Mouse (Mus musculus): ENCODE measurements around the gene Cytip. TPM values are rescaled to one million over a fixed set of nuclear protein-coding genes. Genes with fewer than 3 reads are reported as not detected.
"Not testable (repeated sequence)": the region's sequence is repeated elsewhere in the genome, so short reads cannot be mapped to it uniquely, and the experiment has no call there.

Gene Cytip
- polyA plus RNA-seq, 1 experiment from 2014 or later, result 3.2 TPM

- Histone ChIP-seq H3K9ac (ENCODE audit: low read depth, low read length) (no peak overlapping the region), H3K27me3 (replicated peaks; ENCODE audit: control insufficient read depth, insufficient read depth, low read length) (no peaks in the 10 kb centered on the region), H3K4me3 (ENCODE audit: low read depth, low read length) (no peak overlapping the region), H3K36me3 (ENCODE audit: control insufficient read depth, insufficient read depth, low read length) (no peaks in the 10 kb centered on the region), H3K27ac (replicated peaks; ENCODE audit: low read depth, low read length) (no peak overlapping the region), H3K4me1 (ENCODE audit: control insufficient read depth, insufficient read depth, low read length) (no peaks in the 10 kb centered on the region), H3K4me2 (ENCODE audit: low read depth, low read length) (no peak overlapping the region), H3K9me3 (ENCODE audit: control insufficient read depth, low read length) (no peaks in the 10 kb centered on the region)
- ATAC-seq (ENCODE audit: low read depth) (no peak), DNase-seq (ENCODE audit: low spot score) (no peak)
- 84% methylated on average over 4 of the region's 4 CpGs for WGBS
Measured at GRCm38 (mm10) chr2:58111105-58111504, 84.2 kb downstream of the Cytip start.

GRCm38 (mm10) chr2:58107887-58108286 is 87.4 kb downstream of the Cytip start:
- not testable (repeated sequence) for ATAC-seq (ENCODE audit: low read depth); H3K27ac ChIP-seq (replicated peaks; ENCODE audit: low read depth, low read length)

DNA sequence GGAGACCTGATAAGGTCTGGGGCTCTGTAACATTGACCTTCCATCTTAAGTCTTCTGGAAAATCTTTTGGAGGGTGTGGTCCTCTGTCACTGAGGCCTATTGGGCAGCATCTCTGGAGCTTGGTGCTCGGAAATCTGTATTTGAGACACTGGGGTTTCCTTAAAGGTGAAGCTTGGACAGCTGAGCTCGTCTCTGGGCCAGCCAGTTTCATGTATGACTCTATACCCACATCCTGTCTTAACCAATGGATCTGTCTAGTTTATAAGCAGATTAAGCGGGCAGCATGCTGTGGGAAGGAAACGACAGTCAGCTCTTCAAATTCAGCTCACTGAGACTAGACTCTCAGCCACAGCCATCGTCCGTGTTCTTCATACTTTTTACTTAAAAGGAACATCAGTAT is 88.3 kb downstream of the Cytip start:
- no peak overlapping the region for H3K9ac ChIP-seq (ENCODE audit: low read depth, low read length)
- H3K4me2 ChIP-seq (ENCODE audit: low read depth, low read length), result no peak overlapping the region
- ATAC-seq (ENCODE audit: low read depth), result no peak
- H3K4me1 ChIP-seq (ENCODE audit: control insufficient read depth, insufficient read depth, low read length), result no peaks in the 10 kb centered on the region
- H3K4me3 ChIP-seq (ENCODE audit: low read depth, low read length), result no peak overlapping the region
- no peaks in the 10 kb centered on the region for H3K36me3 ChIP-seq (ENCODE audit: control insufficient read depth, insufficient read depth, low read length)
- H3K27me3 ChIP-seq (replicated peaks; ENCODE audit: control insufficient read depth, insufficient read depth, low read length), result no peaks in the 10 kb centered on the region
- no peak overlapping the region for H3K27ac ChIP-seq (replicated peaks; ENCODE audit: low read depth, low read length)
- no peaks in the 10 kb centered on the region for H3K9me3 ChIP-seq (ENCODE audit: control insufficient read depth, low read length)
- WGBS, result 87% methylated on average over 6 of the region's 6 CpGs
- DNase-seq (ENCODE audit: low spot score), result no peak

More at GRCm38 (mm10) chr2:58107887-58108286, 87.4 kb downstream of the Cytip start:
- H3K36me3 ChIP-seq (ENCODE audit: control insufficient read depth, insufficient read depth, low read length); H3K27me3 ChIP-seq (replicated peaks; ENCODE audit: control insufficient read depth, insufficient read depth, low read length); H3K4me3 ChIP-seq (ENCODE audit: low read depth, low read length); H3K4me2 ChIP-seq (ENCODE audit: low read depth, low read length); DNase-seq (ENCODE audit: low spot score); H3K9me3 ChIP-seq (ENCODE audit: control insufficient read depth, low read length); H3K9ac ChIP-seq (ENCODE audit: low read depth, low read length); H3K4me1 ChIP-seq (ENCODE audit: control insufficient read depth, insufficient read depth, low read length): not testable (repeated sequence)
- WGBS, result 89% methylated on average over 10 of the region's 16 CpGs

GRCm38 (mm10) chr2:58094818-58095217 is 100.5 kb downstream of the Cytip start:
- H3K9me3 ChIP-seq (ENCODE audit: control insufficient read depth, low read length), result no peaks in the 10 kb centered on the region
- no peak overlapping the region for H3K9ac ChIP-seq (ENCODE audit: low read depth, low read length)
- H3K4me2 ChIP-seq (ENCODE audit: low read depth, low read length), result no peak overlapping the region
- no peaks in the 10 kb centered on the region for H3K4me1 ChIP-seq (ENCODE audit: control insufficient read depth, insufficient read depth, low read length)
- no peak for DNase-seq (ENCODE audit: low spot score)
- no peak for ATAC-seq (ENCODE audit: low read depth)
- H3K27ac ChIP-seq (replicated peaks; ENCODE audit: low read depth, low read length), result no peak overlapping the region
- 68% methylated on average over 1 of the region's 1 CpGs for WGBS
- no peaks in the 10 kb centered on the region for H3K27me3 ChIP-seq (replicated peaks; ENCODE audit: control insufficient read depth, insufficient read depth, low read length)
- no peak overlapping the region for H3K4me3 ChIP-seq (ENCODE audit: low read depth, low read length)
- H3K36me3 ChIP-seq (ENCODE audit: control insufficient read depth, insufficient read depth, low read length), result no peaks in the 10 kb centered on the region

DNA sequence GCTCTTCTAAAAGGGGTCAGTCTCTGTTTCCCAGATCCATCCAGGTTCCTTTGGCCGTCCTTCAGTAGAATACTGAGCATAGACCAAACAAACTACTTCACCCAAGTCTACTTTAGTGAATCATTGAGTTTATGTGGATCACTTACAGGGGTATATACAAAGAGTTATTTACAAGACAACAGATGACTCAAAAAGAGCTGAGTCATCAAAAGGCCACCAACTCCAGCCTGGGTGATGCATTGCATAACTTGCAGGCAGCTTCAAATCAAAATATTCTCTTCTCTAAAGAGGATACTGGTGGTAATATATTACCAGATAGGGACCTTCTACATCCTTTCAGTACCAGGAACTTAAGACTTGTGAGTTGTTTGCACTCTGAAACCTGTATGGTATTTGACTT is 108.9 kb downstream of the Cytip start:
- Histone ChIP-seq H3K4me1 (ENCODE audit: control insufficient read depth, insufficient read depth, low read length) (no peaks in the 10 kb centered on the region), H3K36me3 (ENCODE audit: control insufficient read depth, insufficient read depth, low read length) (no peaks in the 10 kb centered on the region), H3K4me3 (ENCODE audit: low read depth, low read length) (no peak overlapping the region), H3K27ac (replicated peaks; ENCODE audit: low read depth, low read length) (no peak overlapping the region), H3K9me3 (ENCODE audit: control insufficient read depth, low read length) (no peaks in the 10 kb centered on the region), H3K27me3 (replicated peaks; ENCODE audit: control insufficient read depth, insufficient read depth, low read length) (no peaks in the 10 kb centered on the region), H3K9ac (ENCODE audit: low read depth, low read length) (no peak overlapping the region), H3K4me2 (ENCODE audit: low read depth, low read length) (no peak overlapping the region)
- 73% methylated on average over 1 of the region's 1 CpGs for whole genome bisulfite sequencing
- ATAC-seq (ENCODE audit: low read depth) (no peak), DNase-seq (ENCODE audit: low spot score) (no peak)

- ATAC-seq (ENCODE audit: low read depth), result no peak
Measured at GRCm38 (mm10) chr2:58079849-58080248, 115.5 kb downstream of the Cytip start.

More at GRCm38 (mm10) chr2:58079849-58080248, 115.5 kb downstream of the Cytip start:
- Histone ChIP-seq H3K4me2 (ENCODE audit: low read depth, low read length) (no peak overlapping the region), H3K4me3 (ENCODE audit: low read depth, low read length) (no peak overlapping the region), H3K9me3 (ENCODE audit: control insufficient read depth, low read length) (no peaks in the 10 kb centered on the region), H3K36me3 (ENCODE audit: control insufficient read depth, insufficient read depth, low read length) (no peaks in the 10 kb centered on the region), H3K27ac (replicated peaks; ENCODE audit: low read depth, low read length) (no peak overlapping the region), H3K27me3 (replicated peaks; ENCODE audit: control insufficient read depth, insufficient read depth, low read length) (no peaks in the 10 kb centered on the region), H3K9ac (ENCODE audit: low read depth, low read length) (no peak overlapping the region), H3K4me1 (ENCODE audit: control insufficient read depth, insufficient read depth, low read length) (no peaks in the 10 kb centered on the region)
- 45% methylated on average over 1 of the region's 1 CpGs for WGBS
- DNase-seq (ENCODE audit: low spot score), result no peak

Other genes starting within 250 kb of the Cytip start
- gene Galnt5, start 197.6 kb downstream of the Cytip start, polyA plus RNA-seq (2014; fragmentation: Nextera tagmentation; extraction: Ambion mirVana), result 5.0 and 5.9 TPM in 2 replicates
- 1.9 and 2.7 TPM in 2 replicates for gene Ermn, start 142.7 kb downstream of the Cytip start, polyA plus RNA-seq (2014; fragmentation: Nextera tagmentation; extraction: Ambion mirVana)
- 0.12 and 0.24 TPM in 2 replicates for gene Acvr1c, start 162.4 kb upstream of the Cytip start, polyA plus RNA-seq (2014; fragmentation: Nextera tagmentation; extraction: Ambion mirVana)

Measured in embryonic facial prominence, embryonic 14.5 days (tissue).